Mouse (Mus musculus): ENCODE measurements at regions not wholly inside any gene's neighbourhood (a gene's known extent, or its start where the extent isn't known, plus 50 kb on each side); places are given as distances from the start of the nearest gene placed in this dataset.

DNA sequence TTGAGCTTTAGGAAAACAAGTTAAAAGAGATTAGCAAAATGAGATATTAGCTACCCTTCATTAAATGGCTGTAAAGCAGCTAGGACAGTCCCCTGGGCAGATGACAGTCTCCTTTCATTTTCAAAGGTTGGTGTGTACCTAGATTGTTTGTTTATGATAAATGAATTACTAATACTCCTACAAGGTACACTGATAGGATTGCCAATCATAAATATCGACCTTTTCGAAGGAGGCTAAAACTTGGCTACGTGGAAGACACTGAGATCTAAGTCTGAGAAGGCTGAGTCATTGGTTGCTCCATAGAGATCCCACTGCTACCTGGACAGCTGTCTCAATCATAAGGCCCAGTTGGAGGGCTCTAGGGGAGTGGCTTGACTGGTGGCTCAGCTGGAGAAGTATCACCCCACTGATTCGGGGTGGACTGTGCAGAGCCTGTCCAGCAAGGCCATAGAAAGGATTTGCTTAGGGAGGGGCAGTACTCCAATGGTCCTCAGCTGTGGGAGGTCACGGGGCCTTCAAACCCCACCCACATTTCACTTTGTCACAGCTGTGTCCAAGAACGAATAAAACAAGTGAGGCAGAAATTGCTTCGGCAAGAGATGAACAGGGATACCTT lies 166.9 kb upstream of the Ift57 start:
- Histone ChIP-seq H3K79me2 (ENCODE audit: control insufficient read depth, insufficient read depth) (no peaks in the 10 kb centered on the region), H3K79me3 (ENCODE audit: low read depth) (no peaks in the 10 kb centered on the region), H3K36me3 (ENCODE audit: control insufficient read depth, insufficient read depth) (no peaks in the 10 kb centered on the region), H3K4me3 (ENCODE audit: insufficient read depth, poor library complexity, severe bottlenecking) (no peak overlapping the region), H3K27me3 (ENCODE audit: control insufficient read depth, insufficient read depth, insufficient read length) (no peaks in the 10 kb centered on the region), H3ac (ENCODE audit: control insufficient read depth, insufficient read length, low read depth) (no peak overlapping the region)
- TF ChIP-seq FOSL1 (IDR thresholded peaks at IDR 0.05; ENCODE audit: insufficient read depth, low read length, poor library complexity, severe bottlenecking) (no peak), CTCF (IDR thresholded peaks at IDR 0.05; ENCODE audit: control insufficient read depth, insufficient read depth, insufficient read length) (no peak), MAX (IDR thresholded peaks at IDR 0.05) (no peak), CEBPB (IDR thresholded peaks at IDR 0.05; ENCODE audit: low read depth) (no peak), USF1 (IDR thresholded peaks at IDR 0.05; ENCODE audit: low read depth) (no peak), MYOD1 (IDR thresholded peaks at IDR 0.05; ENCODE audit: control insufficient read depth, insufficient read length, low read depth) (no peak), MYOG (IDR thresholded peaks at IDR 0.05; ENCODE audit: control insufficient read depth, extremely low read depth, insufficient read length) (no peak)

GRCm38 (mm10) chr16:49533498-49533998 lies 165.5 kb upstream of the Ift57 start:
- Histone ChIP-seq H3K27me3 (ENCODE audit: control insufficient read depth, insufficient read depth, insufficient read length) (no peaks in the 10 kb centered on the region), H3K4me3 (ENCODE audit: insufficient read depth, poor library complexity, severe bottlenecking) (no peak overlapping the region), H3K79me2 (ENCODE audit: control insufficient read depth, insufficient read depth) (no peaks in the 10 kb centered on the region), H3ac (ENCODE audit: control insufficient read depth, insufficient read length, low read depth) (no peak overlapping the region), H3K36me3 (ENCODE audit: control insufficient read depth, insufficient read depth) (no peaks in the 10 kb centered on the region), H3K79me3 (ENCODE audit: low read depth) (no peaks in the 10 kb centered on the region)
- TF ChIP-seq MYOG (IDR thresholded peaks at IDR 0.05; ENCODE audit: control insufficient read depth, extremely low read depth, insufficient read length) (no peak), CTCF (IDR thresholded peaks at IDR 0.05; ENCODE audit: control insufficient read depth, insufficient read depth, insufficient read length) (no peak), USF1 (IDR thresholded peaks at IDR 0.05; ENCODE audit: low read depth) (no peak), MAX (IDR thresholded peaks at IDR 0.05) (no peak), MYOD1 (IDR thresholded peaks at IDR 0.05; ENCODE audit: control insufficient read depth, insufficient read length, low read depth) (no peak), FOSL1 (IDR thresholded peaks at IDR 0.05; ENCODE audit: insufficient read depth, low read length, poor library complexity, severe bottlenecking) (no peak), CEBPB (IDR thresholded peaks at IDR 0.05; ENCODE audit: low read depth) (no peak)

- Histone ChIP-seq H3K36me3 (ENCODE audit: control insufficient read depth, insufficient read depth) (no peaks in the 10 kb centered on the region), H3K79me2 (ENCODE audit: control insufficient read depth, insufficient read depth) (no peaks in the 10 kb centered on the region), H3K4me3 (ENCODE audit: insufficient read depth, poor library complexity, severe bottlenecking) (no peak overlapping the region), H3K79me3 (ENCODE audit: low read depth) (no peaks in the 10 kb centered on the region), H3K27me3 (ENCODE audit: control insufficient read depth, insufficient read depth, insufficient read length) (no peaks in the 10 kb centered on the region), H3ac (ENCODE audit: control insufficient read depth, insufficient read length, low read depth) (no peak overlapping the region)
- no peak for TF ChIP-seq MYOD1 (IDR thresholded peaks at IDR 0.05; ENCODE audit: control insufficient read depth, insufficient read length, low read depth)
- no peak for TF ChIP-seq USF1 (IDR thresholded peaks at IDR 0.05; ENCODE audit: low read depth)
- TF ChIP-seq FOSL1 (IDR thresholded peaks at IDR 0.05; ENCODE audit: insufficient read depth, low read length, poor library complexity, severe bottlenecking): no peak
- TF ChIP-seq CEBPB (IDR thresholded peaks at IDR 0.05; ENCODE audit: low read depth): no peak
- TF ChIP-seq MYOG (IDR thresholded peaks at IDR 0.05; ENCODE audit: control insufficient read depth, extremely low read depth, insufficient read length): no peak
- TF ChIP-seq CTCF (IDR thresholded peaks at IDR 0.05; ENCODE audit: control insufficient read depth, insufficient read depth, insufficient read length): no peak
- TF ChIP-seq MAX (IDR thresholded peaks at IDR 0.05): no peak
Measured at GRCm38 (mm10) chr16:49550231-49550630, 148.8 kb upstream of the Ift57 start.

- H3ac ChIP-seq (ENCODE audit: control insufficient read depth, insufficient read length, low read depth): no peak overlapping the region
- H3K79me2 ChIP-seq (ENCODE audit: control insufficient read depth, insufficient read depth): no peaks in the 10 kb centered on the region
- no peaks in the 10 kb centered on the region for H3K79me3 ChIP-seq (ENCODE audit: low read depth)
- no peak overlapping the region for H3K4me3 ChIP-seq (ENCODE audit: insufficient read depth, poor library complexity, severe bottlenecking)
- no peaks in the 10 kb centered on the region for H3K36me3 ChIP-seq (ENCODE audit: control insufficient read depth, insufficient read depth)
- TF ChIP-seq FOSL1 (IDR thresholded peaks at IDR 0.05; ENCODE audit: insufficient read depth, low read length, poor library complexity, severe bottlenecking) (no peak), CEBPB (IDR thresholded peaks at IDR 0.05; ENCODE audit: low read depth) (no peak), USF1 (IDR thresholded peaks at IDR 0.05; ENCODE audit: low read depth) (no peak), MYOD1 (IDR thresholded peaks at IDR 0.05; ENCODE audit: control insufficient read depth, insufficient read length, low read depth) (no peak), CTCF (IDR thresholded peaks at IDR 0.05; ENCODE audit: control insufficient read depth, insufficient read depth, insufficient read length) (no peak), MAX (IDR thresholded peaks at IDR 0.05) (no peak), MYOG (IDR thresholded peaks at IDR 0.05; ENCODE audit: control insufficient read depth, extremely low read depth, insufficient read length) (no peak)
- H3K27me3 ChIP-seq (ENCODE audit: control insufficient read depth, insufficient read depth, insufficient read length): no peaks in the 10 kb centered on the region
Measured at GRCm38 (mm10) chr16:49570031-49570430, 129.0 kb upstream of the Ift57 start.

GRCm38 (mm10) chr16:49572485-49573170 lies 126.4 kb upstream of the Ift57 start:
- TF ChIP-seq USF1 (IDR thresholded peaks at IDR 0.05; ENCODE audit: low read depth): no peak
- no peak for TF ChIP-seq MYOD1 (IDR thresholded peaks at IDR 0.05; ENCODE audit: control insufficient read depth, insufficient read length, low read depth)
- no peak for TF ChIP-seq CEBPB (IDR thresholded peaks at IDR 0.05; ENCODE audit: low read depth)
- TF ChIP-seq CTCF (IDR thresholded peaks at IDR 0.05; ENCODE audit: control insufficient read depth, insufficient read depth, insufficient read length): no peak
- TF ChIP-seq FOSL1 (IDR thresholded peaks at IDR 0.05; ENCODE audit: insufficient read depth, low read length, poor library complexity, severe bottlenecking): no peak
- no peak for TF ChIP-seq MYOG (IDR thresholded peaks at IDR 0.05; ENCODE audit: control insufficient read depth, extremely low read depth, insufficient read length)
- no peak for TF ChIP-seq MAX (IDR thresholded peaks at IDR 0.05)
- H3K4me3 ChIP-seq (ENCODE audit: insufficient read depth, poor library complexity, severe bottlenecking): no peak overlapping the region
- H3ac ChIP-seq (ENCODE audit: control insufficient read depth, insufficient read length, low read depth): no peak overlapping the region
- H3K27me3 ChIP-seq (ENCODE audit: control insufficient read depth, insufficient read depth, insufficient read length): no peaks in the 10 kb centered on the region
- H3K79me2 ChIP-seq (ENCODE audit: control insufficient read depth, insufficient read depth): no peaks in the 10 kb centered on the region
- H3K79me3 ChIP-seq (ENCODE audit: low read depth): no peaks in the 10 kb centered on the region
- H3K36me3 ChIP-seq (ENCODE audit: control insufficient read depth, insufficient read depth): no peaks in the 10 kb centered on the region

Data from C2C12 (cell line).